Mouse (Mus musculus): ENCODE results near the gene Pitpna.
"Not testable (repeated sequence)": the region's sequence is repeated elsewhere in the genome, so short reads cannot be mapped to it uniquely, and the experiment has no call there.

Pitpna gene

DNA sequence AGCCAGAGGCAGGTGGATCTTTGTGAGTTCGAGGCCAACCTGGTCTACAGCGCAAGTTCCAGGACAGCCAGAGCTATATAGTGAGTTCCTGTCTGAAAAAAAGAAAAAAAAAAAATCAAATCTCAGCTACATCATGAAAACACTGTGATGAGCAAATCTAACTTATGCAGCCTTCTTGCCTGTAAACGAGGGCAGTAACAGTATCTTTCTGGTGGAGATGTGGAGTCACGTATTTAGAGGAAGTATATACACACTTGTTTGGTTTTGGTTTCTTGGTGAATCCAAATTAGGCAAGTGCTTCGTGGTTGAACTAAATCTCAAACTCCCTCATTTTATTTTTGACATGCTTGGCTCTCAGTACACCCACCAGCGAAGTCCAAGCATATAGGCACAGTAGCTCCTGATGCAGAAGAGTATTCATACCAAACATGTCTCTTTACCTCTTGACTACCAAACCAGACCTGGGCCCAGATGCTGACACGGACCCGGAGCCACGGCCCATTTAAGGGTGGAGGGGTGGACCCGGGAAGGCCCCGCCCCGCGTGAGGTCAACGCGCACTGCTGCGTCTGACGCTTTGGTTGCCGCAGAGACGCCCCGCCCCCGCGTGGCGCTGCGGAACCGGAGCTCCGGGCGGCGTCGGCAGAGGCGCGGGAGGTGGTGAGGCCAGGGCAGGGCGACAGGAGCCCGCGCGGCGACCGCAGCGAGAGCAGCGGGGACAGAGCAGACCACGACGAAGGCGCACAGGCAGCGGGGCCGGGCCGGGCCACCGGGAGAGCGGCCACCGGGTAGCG lies at the start of gene Pitpna:
Gene Pitpna, plus strand, starts transcription at position 605 of the 792 bp plus-strand sequence.
- peak; percentile 96 for DNase-seq

DNA sequence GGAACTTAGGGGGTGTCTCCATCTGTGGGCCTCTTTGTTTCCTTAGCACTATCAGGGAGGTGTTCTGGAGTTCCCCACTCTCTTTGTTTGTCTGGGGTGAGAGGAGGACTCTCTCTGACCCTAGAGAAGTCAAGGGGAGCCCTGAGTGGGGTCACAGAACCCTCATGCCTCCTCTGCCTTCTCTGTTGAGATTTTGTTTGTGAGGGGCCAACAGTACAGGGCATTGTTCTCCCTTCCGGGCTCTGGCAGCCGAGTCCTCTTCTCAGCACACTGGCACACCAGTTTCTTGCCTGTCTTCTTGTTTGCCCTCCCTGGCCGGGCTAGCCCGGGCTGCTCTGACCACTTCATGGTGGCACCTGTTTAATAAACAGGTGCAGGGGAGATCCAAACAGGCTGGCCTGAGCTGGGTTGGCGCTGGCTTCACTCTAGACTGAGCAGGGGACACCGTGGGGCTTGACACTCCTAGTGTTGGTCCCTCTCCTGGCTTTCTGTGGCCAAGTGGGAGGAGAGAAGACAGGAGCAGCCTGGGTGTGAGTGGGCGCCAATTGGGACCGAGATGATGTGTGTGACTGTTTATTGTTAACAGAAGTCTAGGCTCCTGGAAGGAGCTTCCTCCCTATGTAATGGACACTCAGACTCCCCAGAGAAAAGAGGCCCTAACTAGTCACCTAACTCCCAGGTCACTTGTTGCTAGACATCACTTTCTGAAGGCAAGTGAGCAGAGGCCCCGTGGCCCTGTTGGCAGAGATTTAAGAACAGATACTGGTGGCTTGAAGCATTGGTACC lies 49.5 kb upstream of the Pitpna start:
- DNase-seq = no peak

DNA sequence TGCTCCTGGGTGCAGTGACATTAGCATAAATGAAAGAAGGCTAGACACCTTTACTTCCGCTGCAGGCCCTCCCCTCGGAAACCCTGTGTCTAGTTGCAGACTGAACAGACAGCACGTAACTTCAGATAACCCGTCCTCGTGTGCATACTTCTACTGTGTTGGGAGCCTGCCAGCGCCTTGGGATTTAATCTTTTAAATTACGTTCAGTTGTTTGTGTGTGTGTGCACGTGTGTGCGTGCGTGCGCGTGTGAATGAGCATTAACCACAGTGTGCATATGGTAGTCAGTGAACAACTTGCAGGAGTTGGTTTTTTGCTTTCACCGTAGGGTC lies 49.0 kb upstream of the Pitpna start:
- no peak for DNase-seq

DNA sequence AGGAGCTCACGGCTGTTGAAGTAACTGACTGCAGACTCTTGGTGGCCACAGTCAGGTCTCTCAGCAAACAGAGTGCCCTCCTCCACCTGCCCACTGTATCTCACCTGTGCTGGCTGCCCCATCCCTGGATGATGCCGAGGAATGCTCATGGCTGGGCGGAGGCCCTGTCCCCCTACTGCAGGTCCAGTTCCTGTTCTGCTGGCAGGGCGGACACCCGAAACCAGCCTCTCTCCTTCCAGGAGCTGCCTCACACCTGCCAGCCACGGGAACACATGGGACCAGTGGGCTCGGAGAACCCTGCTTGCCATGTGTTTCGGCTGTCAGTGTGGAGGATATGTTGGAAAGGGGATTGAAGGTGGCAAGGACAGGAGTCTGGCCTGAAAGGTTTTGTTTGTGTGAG lies 47.7 kb upstream of the Pitpna start:
- no peak for DNase-seq

DNA sequence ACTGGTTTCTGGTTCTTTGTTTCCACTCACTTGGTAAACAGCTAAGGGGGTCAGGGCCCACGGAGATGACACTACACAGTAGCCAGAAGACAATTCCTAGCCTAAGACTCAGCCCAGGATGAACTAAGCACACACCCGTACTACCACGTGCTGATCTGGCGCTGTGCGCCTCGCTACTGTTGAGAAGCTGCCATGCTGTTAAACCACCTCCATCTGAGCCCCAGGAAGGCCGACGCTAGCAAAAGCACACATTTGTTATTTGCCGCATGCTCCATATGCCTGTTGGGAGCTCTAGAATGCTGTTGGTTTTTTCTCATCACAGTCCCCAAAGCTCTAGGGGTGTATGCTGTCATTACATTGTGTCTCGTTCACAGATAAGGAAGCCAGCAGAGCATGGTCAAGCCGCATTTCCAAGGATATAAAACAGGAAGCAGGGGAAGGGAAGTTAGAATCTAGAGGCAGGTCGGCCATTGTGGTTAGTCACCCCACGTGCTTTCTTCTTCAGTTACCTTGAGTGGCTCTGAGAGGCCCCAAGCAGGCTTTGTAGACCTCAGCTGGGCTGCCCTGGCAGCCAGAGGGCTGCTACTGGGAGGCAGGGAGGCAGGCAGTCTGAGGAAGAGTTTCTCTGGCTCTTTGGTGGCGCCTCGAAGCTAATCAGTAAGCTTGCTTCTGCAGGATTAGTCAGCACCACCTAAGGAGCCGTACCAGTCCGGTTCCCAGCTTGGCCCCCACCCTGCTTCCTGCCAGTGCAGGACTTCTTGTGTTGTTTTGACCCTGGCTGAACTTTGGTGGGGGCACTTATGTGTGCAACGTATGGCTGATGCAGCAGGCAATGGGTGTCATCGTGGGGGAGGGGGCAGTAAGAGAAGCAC lies 47.0 kb upstream of the Pitpna start:
- DNase-seq = no peak

DNA sequence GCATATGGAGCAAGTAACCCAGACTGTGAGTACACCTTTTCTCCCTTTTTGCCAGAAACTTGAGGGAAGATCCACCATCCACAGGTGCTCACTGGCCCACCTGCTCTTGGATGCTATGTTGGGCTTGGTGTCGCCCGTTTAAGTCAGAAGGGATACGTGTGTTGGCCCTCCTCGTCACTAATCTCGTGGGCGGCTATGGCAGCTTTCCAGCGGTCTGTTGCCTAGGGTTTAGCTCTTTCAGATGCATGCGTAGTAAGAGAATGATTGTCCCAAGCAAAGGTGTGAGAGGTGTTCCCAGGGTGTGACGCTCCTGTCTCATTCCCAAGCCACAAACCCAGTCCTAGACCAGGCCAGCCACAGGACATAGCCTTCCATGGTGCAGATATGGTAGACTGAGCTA lies 43.2 kb upstream of the Pitpna start:
- DNase-seq = no peak

DNA sequence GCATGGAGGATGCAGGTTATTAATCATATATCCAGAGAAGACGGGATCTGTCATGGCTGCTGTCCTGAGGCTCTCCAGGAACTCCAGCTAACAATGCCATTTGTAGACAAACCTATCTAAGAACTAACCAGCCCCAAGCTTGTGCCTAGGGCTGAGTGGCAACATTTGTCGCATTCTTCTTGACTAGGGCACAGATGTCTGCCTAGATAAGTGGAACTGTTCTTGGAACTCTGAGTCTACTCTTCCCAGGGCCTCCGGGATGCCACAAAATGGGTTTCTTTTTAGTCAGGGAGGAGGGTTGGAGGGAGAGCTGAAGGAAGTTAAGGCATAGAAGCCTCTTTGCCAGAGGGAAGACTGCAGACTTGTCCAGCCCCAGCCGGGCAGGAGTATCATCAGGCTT lies 41.8 kb upstream of the Pitpna start:
- no peak for DNase-seq

DNA sequence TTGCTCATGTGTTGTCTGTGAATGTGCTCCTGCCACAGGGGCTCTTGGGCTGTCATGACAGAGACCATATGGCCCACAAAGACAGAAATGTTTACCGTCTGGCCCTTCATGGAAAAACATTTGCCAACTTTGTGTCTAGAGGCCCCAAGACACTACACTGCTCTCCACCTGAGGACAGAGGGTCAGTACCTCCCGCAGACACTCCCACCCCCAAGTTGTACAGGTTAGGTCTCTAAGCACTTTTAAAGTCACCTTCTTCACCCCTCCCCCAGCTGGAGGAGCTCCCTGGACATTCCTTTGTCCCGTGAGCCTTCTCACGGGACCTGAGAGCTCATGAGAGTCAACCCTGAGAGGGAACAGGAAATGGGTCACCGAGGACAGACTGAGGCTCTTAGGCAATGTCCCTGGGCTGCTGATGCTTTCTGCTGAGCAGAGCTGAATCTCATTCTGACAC lies 38.2 kb upstream of the Pitpna start:
- peak; percentile 59 for DNase-seq

DNA sequence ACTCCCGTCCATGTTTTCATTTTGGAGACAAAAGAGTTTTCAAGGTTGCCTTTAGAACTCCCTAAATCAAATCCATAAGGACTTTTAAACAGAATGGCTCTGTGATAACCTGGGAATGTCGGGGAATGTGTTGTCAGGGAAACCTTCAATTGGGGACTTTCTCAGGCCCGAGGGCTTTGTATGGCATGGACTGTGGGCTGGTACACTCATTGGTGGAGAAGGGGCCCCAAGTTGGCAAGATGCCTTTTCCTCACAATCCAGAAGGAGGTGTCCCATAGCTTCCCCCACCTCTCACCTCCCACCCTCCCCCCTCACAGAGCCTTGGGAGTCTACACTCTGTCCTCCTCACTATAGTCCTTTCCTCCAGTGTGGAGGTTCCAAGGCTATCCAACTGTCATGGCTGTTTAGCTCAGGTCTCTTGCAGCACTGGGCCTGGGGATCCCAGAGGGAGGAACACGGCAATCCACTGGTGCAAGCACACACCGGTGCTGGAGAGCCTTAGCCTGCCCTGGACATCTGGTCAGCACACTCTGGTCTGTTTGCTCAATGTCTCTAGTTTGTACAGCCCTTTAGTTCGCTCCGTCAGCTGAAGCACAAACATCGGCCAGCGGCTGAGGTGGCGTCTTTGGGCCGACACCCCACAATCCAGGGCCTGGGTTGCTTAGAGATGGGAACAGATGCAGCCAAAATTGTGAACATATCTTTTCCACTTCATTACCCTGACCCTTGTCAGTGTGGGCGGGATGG lies 37.5 kb upstream of the Pitpna start:
- DNase-seq = no peak

DNA sequence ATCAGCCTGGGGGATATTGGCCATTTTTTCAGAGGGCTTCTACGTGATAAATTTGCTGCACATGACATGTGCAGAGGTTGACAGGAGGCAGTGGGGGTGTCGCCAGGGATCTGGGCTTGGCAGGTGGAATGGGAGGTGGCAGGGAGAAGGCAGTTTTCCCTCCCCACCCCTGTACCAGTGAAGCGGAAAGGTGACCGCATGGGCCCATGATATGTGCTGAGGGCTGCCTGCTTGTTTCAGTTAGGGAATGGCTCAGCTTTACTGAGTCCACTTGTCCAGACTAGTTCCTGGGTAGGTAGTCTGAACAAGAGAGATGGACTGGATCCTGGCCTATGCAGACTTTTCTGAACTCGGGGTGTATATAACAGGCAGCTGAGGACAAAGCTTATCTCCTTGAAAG lies 36.6 kb upstream of the Pitpna start:
- peak; percentile 69 for DNase-seq

DNA sequence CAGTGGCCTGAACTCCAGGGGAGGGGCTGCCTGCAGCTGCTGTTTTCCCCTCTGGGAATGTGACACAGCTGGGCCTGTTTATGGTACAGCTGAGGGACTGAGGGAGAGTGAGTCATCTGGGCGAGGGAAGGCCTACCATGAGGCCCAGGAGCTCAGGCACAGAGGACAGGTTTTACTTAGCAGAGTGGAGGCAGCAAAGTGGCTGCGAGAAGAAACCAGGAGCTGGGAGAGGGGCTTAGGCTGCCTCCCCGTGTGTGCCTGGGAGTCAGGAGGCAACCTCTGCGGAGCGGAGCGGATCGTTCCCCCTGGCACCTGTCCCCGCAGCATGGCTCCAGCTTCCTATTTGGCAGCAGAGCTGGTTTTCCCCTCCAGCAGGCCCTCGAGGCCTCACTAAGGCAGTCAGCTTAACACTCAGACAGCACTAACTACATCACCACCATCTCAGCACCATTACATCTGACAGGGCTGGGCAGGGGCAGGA lies 35.9 kb upstream of the Pitpna start:
- DNase-seq = no peak

DNA sequence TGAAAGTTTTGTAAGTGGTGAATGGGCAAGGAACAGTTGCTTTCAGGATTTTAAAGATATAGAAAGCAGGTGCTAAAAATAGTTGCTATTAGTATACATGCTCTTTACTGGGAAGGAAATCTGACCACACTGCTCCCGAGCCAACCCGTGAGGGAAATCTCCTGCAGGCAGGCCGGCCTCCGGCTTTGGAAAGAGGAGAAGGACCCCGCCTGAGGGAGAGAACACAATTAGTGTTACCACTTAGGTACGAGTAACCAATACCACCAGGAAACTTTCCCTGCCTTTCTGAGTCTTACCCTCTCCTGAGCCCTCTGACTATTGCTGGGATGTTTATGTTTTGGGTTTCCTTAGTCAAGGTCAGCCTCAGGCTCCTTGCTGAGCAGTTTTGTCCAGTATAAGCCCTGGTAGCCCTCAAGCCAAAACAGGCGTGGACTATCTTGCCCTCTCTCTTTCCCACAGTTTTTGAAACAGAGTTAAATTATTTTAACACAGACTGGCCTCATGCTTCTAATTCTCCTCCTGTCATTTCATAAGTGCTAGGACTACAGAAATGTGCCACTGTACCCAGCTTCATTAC lies 34.9 kb upstream of the Pitpna start:
- no peak for DNase-seq

DNA sequence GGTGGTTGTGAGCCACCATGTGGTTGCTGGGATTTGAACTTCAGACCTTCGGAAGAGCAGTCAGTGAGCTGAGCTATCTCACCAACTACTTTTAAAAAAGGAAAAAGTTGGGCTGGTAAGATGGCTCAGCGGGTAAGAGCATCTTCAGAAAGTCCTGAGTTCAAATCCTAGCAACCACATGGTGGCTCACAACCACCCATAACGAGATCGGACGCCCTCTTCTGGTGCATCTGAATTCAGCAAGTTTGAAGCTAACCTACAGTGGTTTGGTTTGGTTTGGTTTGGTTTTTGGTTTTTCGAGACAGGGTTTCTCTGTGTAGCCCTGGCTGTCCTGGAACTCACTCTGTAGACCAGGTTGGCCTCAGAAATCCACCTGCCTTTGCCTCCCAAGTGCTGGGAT lies 31.9 kb upstream of the Pitpna start:
- not testable (repeated sequence) for DNase-seq

DNA sequence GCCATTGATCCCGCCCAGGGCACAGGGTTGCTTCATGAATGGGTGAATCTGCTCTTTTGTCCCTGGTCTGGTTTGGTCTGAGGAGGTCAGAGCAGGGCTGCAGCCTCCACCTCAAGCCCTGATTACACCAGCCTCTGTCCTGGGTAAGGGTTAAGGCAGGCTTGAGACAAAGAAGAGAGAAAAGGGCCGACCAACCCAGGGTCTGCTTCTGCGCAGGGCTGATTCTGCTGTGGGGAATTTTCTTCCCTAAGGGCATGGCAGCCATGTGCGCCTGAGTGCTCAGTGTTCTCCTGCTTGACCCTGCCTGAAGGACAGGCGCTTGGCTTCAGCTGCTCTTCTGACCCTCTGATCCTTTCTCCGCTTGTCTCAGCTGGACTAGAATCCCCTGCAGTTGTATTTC lies 30.8 kb upstream of the Pitpna start:
- DNase-seq = no peak

DNA sequence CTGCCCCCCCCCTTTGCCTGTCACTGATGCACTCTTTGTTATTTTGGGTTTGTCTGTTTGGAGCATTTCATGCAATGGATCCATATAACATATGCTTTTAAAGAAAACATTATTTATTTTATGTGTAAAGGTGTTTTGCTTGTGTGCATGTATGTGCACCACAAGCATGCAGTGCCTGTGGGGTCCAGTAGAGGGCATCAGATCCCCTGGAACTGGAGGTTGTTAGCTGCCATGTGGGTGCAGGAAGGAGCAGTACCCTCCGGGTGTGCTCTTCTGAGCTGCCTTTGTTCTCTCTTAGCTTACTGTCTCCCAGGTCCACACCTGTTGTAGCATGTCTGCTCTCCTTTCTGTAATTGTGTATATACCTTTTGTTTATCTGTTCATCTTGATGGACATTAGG lies 29.8 kb upstream of the Pitpna start:
- no peak for DNase-seq

DNA sequence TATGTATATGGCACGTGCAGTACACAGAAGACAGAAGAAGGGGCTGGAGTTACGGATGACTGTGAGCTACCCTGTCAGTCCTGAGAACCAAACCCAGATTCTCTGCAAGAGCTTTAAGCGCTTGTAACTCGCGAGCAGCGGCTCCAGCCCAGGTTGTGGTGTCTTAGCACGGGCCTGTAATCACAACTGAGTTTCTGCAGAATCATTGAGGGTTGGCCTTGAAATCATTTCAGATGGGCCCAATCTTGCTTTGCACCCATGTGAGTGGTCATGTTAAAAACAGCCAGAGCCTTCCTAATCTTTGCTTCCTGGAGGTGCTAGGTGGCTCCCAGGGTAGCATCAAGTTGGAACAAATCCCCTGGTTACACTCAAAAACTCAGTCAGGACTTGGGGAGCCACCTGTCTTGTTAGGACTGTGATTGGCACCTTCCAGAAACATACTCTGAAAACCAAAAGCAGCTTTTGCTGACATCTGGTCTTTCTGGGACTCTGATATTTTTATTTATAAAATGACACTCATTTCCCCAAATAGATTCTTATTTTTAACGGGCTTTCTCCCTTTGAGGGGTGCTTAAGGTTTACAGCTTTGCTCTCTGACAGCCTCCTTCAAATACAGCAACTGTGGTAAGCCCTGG lies 27.9 kb upstream of the Pitpna start:
- no peak for DNase-seq

DNA sequence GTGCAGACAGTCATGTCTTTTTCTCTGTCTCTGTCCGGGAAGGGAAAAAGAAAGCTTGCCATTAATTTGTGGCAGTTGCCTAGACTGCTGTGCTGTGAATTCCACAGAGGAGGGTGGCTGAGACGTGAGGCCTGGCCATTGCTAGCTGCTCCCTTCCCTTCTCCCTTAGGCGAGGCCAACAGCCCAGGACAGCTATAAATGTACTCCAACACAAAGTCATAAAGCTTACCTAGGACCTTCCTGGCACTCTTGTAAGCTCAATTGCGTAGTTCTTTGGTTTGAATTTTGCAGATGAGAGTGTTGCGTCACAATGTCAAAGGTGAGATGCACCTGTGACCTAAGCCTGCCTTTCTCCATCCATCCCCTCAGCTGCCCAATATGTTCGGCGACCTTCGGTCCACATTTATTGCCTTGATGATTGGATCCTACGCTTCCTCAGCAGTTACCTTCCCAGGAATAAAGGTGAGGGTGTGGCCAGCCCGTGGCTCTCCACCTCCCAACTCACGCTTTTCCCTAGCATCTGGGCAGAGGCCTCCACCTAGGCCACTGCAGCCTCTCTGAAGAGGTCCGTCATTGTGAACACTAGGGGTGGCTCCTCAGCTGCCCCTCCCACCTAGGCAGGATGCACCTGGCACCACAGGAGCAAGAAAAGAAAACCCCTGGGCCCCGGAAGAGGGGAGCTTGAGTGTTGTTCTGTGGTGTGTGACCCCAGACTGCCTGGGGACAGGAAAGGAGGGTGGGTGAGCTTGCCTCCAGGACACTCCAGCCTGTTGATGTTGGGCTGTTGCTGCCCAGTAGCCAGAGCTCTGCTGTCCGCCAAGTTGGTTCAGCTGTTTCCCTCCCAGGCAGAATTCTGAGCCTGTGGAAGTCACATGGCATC lies 27.1 kb upstream of the Pitpna start:
- DNase-seq = no peak

DNA sequence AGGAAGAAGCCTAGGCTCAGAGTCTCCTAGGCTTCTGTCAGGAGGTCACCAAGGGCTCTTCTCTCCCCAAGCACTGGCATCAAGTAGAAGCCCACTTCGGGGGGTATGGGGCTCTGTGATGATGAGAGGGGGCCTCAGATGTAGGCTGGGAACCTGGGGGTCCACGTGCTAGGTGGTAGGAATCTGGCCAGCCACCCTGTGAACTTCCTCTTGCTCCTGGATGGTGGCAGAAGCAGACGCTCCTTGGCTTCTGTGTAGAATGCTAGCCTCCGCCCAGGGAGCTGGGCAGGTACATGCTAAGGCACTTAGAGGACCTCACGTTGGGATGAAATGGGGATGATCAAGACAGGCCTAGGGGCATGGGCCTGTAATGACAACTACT lies 26.5 kb upstream of the Pitpna start:
- no peak for DNase-seq

DNA sequence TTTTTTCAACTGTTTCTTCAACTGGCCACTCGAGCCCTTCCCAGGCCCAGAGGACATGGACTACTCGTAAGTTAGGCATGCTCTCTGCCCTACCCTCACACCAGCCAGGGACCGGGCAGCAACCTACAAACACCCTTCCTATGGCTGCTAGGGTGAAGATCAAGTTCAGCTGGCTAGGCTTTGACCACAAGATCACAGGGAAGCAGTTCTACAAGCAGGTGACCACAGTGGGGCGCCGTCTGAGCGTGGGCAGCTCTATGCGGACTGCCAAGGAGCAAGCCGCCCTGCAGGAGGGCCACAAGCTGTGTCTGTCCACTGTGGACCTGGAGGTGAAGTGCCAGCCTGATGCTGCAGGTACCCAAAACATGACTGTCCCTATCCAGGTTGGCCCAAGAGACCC lies 25.1 kb upstream of the Pitpna start:
- no peak for DNase-seq

DNA sequence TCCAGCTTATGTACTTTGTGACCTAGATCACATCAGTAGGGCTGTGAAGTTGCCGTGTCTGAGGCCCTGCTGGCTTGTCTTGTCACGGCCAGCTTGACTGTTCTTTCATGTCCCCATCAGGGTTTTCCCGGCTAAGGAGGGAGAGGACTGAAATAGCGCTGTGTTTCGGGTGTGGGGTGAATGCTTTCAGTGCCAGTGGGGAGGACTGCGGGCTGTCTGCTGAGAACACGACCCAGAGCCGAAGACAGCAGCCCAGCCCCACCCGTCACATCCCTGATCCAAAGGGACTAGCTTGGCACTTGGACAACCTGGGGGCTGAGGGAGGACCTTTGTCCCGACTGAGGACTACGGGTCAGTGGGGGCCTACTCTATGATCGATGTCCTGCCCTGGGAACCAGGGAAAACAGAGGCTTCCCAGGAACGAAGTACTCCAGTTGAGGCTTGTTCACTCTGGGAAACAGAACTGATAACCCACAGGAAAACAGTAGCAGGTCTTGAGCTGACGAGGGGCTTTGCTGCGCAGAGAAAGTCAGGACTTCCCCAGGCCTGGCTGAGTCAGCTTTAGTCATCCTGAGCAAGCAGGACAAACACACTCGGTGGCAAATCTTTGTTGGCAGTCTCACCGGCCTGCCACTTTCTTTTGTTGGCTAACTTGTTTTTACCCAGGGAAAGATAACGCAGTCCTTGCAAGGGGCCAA lies 23.9 kb upstream of the Pitpna start:
- DNase-seq = no peak
